Mouse (Mus musculus): ENCODE results near the gene Rplp0. TPM values are rescaled to one million over a fixed set of nuclear protein-coding genes. Genes with fewer than 3 reads are reported as not detected.
"Not testable (repeated sequence)": the region's sequence is repeated elsewhere in the genome, so short reads cannot be mapped to it uniquely, and the experiment has no call there.

Gene Rplp0
- total RNA-seq (2018; cell fraction: chromatin; rRNA removed), result 100 to 1,000 TPM in 3 of 26 experiments, 10 to 100 TPM in 23; 33.9 to 262 (median 61.4) TPM
- 1,000 to 10,000 TPM in 11 of 26 experiments, 100 to 1,000 TPM in 15; 571 to 1,302 (median 885) TPM for total RNA-seq (2018; cell fraction: cytosol; rRNA removed)
- 100 to 1,000 TPM; 118 to 274 (median 175) TPM for total RNA-seq (2018; cell fraction: nucleus; rRNA removed)
- 520 to 1,272 TPM (median 1,219 TPM) in 3 replicates for polyA plus RNA-seq (2018)

DNA sequence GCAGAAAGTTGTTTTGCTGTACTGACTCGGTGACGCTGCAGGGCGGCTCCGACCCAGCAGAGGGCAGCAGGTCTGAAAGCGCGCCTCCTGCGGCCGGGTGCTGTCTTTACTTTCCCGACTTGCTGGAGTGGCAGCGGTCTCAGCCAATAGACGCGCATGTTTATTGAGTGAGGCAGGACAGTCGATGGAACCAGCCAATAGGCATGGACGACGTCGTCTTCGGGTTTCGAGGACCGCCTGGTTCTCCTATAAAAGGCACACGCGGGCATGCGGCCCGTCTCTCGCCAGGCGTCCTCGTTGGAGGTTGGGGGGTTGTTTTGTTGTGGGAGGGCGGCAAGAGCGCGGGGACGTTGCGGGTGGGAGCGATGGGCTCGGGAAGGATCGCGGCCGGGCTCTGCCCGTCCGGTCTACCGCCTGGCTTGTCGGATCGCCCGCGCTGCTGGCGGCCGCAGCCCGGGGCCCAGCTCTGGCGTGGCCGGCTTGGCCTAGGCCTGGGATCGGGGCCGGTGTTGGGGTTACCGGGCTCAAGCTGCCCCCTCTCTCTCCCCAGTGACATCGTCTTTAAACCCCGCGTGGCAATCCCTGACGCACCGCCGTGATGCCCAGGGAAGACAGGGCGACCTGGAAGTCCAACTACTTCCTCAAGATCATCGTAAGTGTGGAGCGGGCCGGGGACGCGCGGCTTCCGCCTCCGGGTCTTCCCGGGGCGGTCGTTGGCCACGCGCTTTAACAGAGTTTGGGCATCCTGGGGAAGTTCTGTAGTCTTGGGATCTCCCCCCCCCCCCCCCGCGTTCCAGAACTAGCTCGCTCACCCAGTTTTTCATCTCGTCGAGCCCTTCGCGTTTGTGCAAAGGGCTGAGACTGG is at the start of gene Rplp0:
TSS of gene Rplp0 (plus strand) at position 231 of the 865 bp plus-strand sequence.
- under 1% methylated on average over 68 of the region's 78 CpGs for WGBS (ENCODE audit: missing documents)
- peak within 1 kb of the TSS; percentile 51 for H3K4me3 ChIP-seq (ENCODE audit: inconsistent target)
- H3K79me2 ChIP-seq (ENCODE audit: inconsistent target), result peaks cover 20% of the 10 kb centered on the region
- peaks cover 20% of the 10 kb centered on the region; the same call in 1 of the 2 replicates for H3K36me3 ChIP-seq (ENCODE audit: inconsistent target)
- peak within 1 kb of the TSS; percentile 42 for H3K27ac ChIP-seq

DNA sequence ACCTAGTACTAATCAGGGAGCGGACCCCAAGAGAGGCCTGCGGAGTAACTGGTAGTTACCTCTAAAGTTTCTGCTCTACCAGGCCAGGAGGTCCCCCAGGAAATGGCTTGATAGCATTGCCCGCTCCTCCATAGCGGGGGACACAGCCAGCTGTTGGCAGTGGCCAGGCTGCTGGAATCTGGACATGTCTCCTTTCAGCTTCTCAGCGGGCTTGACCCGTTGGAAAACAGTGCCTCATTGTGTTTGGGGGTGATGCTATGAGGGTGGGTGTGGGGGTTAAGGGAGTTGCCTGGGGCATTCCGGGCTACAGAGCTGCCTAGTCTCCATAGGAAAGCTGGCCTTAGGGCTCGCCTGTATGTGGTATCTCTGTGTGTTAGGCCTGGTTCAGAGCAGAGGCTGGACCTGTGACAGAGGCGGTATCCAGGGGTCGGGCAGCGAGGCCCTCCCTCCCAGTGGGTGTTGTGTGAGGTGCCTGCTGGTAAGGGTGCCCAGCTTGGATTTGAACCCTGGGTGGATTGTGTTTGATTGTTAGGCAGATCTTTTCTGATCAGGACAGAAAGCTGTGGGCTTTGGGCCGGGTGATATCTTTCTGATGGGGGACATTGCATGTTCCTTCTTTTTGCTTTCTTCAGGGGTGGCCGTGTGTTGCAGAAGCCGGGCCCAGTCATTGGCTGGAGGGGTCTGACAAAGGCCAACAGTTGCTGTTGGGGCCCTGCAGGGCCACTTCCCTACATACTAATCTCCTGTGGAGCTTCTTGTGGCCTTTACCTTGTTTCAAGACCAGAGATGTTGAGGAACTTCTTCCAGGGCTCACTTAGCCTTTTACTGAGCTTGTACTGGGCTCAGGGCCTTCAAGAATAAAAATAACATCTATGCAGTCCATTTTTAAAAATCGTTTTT is 49.2 kb upstream of the Rplp0 start:
- H3K79me2 ChIP-seq (ENCODE audit: inconsistent target), result peaks cover 83% of the 10 kb centered on the region
- 57% methylated on average over 15 of the region's 15 CpGs for WGBS (ENCODE audit: missing documents)
- H3K4me3 ChIP-seq (ENCODE audit: inconsistent target), result peak overlapping the region; percentile 76; the same call in 1 of the 2 replicates
- peak overlapping the region; percentile 61 for H3K27ac ChIP-seq
- no peaks in the 10 kb centered on the region for H3K36me3 ChIP-seq (ENCODE audit: inconsistent target)

DNA sequence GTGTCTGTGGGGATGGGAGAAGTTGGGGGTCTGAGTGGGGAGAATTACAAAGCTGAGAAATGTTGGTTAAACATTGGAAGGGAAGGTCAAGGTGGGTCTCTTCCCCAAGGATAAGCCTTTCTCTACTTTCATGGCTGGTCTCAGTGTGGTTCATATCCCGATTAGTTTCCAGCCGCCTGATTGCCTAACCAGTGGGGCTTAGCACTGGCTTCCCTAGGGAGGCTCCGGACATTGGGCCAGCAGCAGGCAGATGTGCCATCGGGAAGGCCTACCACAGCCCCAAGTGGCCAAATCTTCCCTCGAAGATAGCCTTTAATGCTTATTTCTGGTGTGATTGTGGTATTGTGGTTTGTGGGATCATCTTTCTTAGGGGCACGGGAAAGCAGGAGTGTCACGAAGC is 46.9 kb upstream of the Rplp0 start:
- WGBS (ENCODE audit: missing documents), result 72% methylated on average over 7 of the region's 7 CpGs
- Histone ChIP-seq H3K4me3 (ENCODE audit: inconsistent target) (no peak overlapping the region), H3K36me3 (ENCODE audit: inconsistent target) (no peaks in the 10 kb centered on the region), H3K79me2 (ENCODE audit: inconsistent target) (peaks cover 90% of the 10 kb centered on the region), H3K27ac (no peak overlapping the region)

DNA sequence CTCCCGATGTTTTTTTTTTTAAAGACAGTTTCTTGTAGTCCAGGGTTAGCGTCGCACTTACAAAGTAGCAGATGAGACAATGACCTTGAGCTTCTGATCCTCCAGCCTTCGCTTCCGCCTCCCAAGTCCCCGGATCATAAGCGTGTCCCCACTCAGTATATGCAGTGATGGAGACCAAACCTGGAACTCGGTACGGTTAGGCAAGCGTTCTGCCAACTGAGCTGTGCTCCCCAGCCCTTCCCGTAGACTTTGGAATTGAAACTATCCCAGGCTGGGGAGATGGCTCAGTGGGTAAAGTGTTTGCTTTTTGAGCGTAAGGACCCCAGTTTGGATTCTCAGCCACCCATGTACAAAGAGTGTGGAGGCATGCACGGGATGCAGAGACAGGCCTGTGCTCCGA is 46.0 kb upstream of the Rplp0 start:
- H3K79me2 ChIP-seq (ENCODE audit: inconsistent target), result peaks cover 90% of the 10 kb centered on the region
- no peaks in the 10 kb centered on the region for H3K36me3 ChIP-seq (ENCODE audit: inconsistent target)
- no peak overlapping the region for H3K4me3 ChIP-seq (ENCODE audit: inconsistent target)
- H3K27ac ChIP-seq, result no peak overlapping the region
- WGBS (ENCODE audit: missing documents), result 96% methylated on average over 14 of the region's 14 CpGs

DNA sequence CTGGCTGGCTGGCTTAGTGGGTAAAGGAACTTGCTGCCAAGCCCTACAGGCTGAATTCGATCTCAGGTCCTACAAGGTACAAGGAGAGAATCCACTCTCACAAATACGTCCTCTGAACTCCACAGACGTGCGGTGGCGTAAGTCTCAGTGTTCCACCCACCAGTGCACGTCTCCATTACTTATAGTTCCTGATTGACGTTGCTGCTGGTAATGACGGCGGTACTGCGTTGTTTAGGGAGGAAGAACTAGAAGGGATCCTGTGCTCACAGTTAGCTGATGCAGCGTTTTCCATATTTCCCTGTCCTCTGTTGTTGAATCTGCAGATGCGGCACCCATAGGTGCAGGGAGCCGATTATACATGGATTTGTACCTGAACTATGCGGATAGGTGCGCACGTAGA is 45.5 kb upstream of the Rplp0 start:
- Histone ChIP-seq H3K79me2 (ENCODE audit: inconsistent target) (peaks cover 90% of the 10 kb centered on the region), H3K4me3 (ENCODE audit: inconsistent target) (no peak overlapping the region), H3K27ac (no peak overlapping the region), H3K36me3 (ENCODE audit: inconsistent target) (no peaks in the 10 kb centered on the region)
- 86% methylated on average over 16 of the region's 16 CpGs for WGBS (ENCODE audit: missing documents)

DNA sequence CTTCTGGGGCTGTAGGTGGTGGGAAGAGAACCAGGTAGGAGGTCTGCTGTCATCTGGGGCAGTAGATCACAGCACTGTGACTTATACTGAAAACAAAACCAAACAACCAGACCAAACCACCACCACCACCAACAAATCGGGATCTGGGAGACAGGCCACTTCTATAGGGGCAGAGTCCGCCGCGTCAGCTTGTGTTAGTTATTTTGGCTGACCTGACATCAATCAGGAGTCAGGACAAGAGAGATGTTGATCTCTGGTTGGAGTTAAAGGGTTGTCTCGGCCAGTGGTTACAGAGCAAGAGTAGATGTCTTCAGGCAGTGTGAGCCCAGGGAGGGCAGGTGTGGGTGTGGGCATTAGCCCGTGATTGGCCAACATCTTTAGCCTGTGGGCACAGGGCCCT is 44.9 kb upstream of the Rplp0 start:
- WGBS (ENCODE audit: missing documents), result 80% methylated on average over 5 of the region's 6 CpGs
- Histone ChIP-seq H3K79me2 (ENCODE audit: inconsistent target) (peaks cover 90% of the 10 kb centered on the region), H3K36me3 (ENCODE audit: inconsistent target) (no peaks in the 10 kb centered on the region), H3K27ac (peak overlapping the region; percentile 99), H3K4me3 (ENCODE audit: inconsistent target) (no peak overlapping the region)

DNA sequence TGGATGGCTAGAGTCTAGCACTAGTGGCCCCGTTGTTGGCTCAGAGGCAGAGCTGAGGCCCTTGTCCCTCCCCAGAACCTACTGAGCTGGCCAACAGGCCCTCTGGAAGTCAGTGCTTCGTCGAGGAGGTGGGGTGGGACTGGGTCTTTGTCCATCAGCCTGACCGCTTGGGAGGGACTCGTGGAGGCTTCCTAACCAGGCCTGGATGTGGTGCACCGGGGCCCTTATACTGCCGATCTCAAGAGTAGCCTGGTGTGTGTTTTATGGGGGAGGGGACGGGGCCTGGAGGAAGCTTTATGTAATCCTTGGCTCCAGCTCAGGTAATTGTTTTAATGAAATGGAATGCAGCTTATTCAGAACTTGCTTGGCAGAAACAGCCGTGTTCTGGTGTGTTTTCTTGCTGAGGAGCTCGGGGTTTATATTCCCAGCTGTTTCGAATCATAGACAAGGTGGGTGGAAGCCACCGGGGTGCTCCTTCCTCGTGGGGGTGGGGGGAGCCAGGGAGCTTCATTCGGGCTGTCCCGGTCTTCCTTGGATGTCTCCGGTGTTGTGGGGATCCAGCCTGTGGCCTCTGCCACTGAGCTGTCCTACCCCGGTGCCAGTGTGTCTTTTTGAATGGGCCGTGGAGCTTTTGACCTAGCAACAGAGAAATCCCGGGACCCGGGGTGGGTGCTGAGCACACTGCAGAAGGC is 44.2 kb upstream of the Rplp0 start:
- H3K79me2 ChIP-seq (ENCODE audit: inconsistent target), result peaks cover 90% of the 10 kb centered on the region
- WGBS (ENCODE audit: missing documents), result 54% methylated on average over 20 of the region's 20 CpGs
- H3K27ac ChIP-seq, result peak overlapping the region; percentile 99
- no peak overlapping the region for H3K4me3 ChIP-seq (ENCODE audit: inconsistent target)
- no peaks in the 10 kb centered on the region for H3K36me3 ChIP-seq (ENCODE audit: inconsistent target)

DNA sequence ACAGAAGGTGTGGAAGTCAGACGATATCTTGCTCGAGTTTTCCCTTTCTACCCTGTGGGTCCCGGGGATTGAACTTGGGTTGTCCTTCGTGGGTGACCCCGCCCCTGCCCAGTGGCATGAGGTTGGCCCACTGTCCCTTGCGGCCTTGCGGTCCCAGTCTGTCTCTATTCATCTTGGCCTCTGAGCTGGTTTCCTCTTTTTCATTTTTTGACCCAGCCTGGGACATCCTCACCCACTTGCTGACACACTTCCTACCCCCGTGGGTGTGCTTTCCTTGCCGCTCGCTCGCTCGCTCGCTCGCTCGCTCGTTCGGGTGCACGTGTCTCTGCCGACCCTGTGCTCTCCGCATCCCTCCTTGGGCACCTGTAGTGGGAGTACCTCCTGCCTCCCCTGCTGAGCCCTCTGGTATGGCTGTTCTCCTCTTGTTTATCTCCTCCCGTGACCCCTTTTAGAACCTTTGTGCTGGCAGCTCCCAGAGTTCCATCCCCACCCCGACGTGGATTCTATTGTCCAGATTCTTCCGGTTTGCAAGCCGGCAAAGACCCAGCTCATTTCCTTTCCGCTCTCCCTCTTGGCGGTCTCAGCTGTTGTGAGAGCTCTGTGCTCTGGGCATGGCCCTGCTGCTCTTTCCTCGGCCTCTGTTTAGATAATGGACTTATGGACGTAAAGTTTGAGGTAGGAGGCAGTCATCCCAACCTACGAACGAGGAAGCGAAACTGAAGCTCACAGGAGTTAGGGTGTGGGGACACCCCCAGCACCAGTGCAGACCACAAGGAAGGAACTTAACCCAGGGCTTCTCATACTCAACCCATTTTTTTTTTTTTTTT is 43.0 kb upstream of the Rplp0 start:
- under 1% methylated on average over 31 of the region's 32 CpGs for WGBS (ENCODE audit: missing documents)
- Histone ChIP-seq H3K36me3 (ENCODE audit: inconsistent target) (no peaks in the 10 kb centered on the region), H3K79me2 (ENCODE audit: inconsistent target) (peaks cover 90% of the 10 kb centered on the region), H3K4me3 (ENCODE audit: inconsistent target) (peak overlapping the region; percentile 36), H3K27ac (peak overlapping the region; percentile 99)

DNA sequence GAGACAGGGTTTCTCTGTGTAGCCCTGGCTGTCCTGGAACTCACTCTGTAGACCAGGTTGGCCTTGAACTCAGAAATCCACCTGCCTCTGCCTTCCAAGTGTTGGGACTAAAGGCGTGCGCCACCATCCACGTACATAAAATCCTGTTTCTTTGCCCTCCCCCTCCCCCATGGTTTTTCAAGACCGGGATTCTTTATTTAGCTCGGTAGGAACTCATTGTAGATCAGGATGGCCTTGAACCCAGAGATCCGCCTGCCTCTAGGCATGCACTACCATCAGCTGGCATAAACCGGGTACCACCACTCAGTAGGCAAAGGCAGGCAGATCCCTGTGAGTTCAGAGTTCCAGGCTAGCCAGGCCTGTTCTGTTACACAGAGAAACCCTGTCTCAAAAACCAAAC is 42.4 kb upstream of the Rplp0 start:
- Histone ChIP-seq H3K79me2 (ENCODE audit: inconsistent target) (peaks cover 89% of the 10 kb centered on the region), H3K36me3 (ENCODE audit: inconsistent target) (no peaks in the 10 kb centered on the region), H3K4me3 (ENCODE audit: inconsistent target) (peak overlapping the region; percentile 36; the same call in 1 of the 2 replicates), H3K27ac (peak overlapping the region; percentile 99)
- 12% methylated on average over 5 of the region's 7 CpGs for WGBS (ENCODE audit: missing documents)

DNA sequence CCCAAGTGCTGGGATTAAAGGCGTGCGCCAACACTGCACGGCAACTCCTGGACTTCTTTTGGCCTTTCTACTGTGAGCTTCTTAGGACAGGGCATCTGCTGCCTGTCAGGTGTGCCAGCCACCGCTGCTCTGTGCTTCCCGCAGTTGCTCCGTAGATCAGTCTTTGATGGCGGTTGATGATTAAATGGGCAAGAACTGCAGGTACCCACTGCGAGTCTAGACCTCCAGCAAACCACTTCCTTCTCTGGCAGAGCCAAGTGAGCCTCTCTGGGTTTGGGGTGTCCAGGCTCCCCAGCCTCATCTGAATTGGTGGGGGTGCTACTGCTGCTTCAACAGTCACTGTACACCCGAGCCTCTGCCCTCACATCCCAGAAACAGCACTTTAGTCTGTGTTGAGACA is 41.8 kb upstream of the Rplp0 start:
- Histone ChIP-seq H3K36me3 (ENCODE audit: inconsistent target) (no peaks in the 10 kb centered on the region), H3K4me3 (ENCODE audit: inconsistent target) (no peak overlapping the region), H3K27ac (peak overlapping the region; percentile 99), H3K79me2 (ENCODE audit: inconsistent target) (peaks cover 89% of the 10 kb centered on the region)
- WGBS (ENCODE audit: missing documents), result 43% methylated on average over 9 of the region's 9 CpGs

DNA sequence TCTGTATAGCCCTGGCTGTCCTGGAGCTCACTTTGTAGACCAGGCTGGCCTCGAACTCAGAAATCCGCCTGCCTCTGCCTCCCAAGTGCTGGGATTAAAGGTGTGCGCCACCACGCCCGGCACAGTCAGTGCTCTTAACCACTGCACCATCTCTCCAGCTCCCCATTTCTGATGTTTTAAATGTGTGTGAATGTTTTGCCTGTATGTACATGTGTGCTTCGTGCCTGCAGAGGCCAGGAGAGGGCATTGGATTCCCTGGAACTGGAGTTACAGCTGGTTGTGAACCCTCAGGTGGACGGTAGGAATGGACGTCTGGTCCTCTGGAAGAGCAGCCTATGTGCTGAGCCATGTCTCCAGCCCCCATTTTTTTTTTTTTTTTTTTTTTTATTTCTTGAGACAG is 41.1 kb upstream of the Rplp0 start:
- H3K27ac ChIP-seq; H3K4me3 ChIP-seq (ENCODE audit: inconsistent target); H3K36me3 ChIP-seq (ENCODE audit: inconsistent target): not testable (repeated sequence)
- WGBS (ENCODE audit: missing documents), result 100% methylated on average over 3 of the region's 8 CpGs
- H3K79me2 ChIP-seq (ENCODE audit: inconsistent target), result peaks cover 89% of the 10 kb centered on the region

DNA sequence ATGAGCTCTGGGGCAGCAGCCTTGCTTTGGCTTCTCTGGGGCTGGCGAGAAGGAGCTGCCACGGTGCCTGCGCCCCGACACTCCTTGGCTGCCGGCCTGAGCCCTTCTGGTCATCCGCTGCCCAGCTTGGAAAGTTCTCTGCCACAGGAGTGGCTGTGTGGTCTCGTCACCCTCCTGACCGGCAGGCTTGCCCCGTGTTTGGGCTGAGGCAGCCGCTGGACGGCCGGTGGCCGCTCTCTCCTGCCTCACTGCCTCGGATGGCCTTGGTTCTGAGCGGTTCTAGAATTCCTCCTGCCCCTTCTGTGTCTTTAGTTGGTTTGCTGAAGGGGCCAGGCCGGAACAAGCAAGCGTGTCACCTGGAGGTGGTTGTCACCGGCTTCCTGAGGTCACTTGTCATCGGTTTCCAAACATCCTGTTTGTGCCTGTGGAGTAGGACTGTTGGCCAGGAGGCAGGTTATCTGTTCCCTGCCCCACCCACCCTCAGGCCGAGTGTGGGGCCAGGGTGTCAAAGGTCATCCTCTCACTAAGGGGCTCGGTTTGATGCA is 38.9 kb upstream of the Rplp0 start:
- H3K27ac ChIP-seq, result peak overlapping the region; percentile 76

More for the DNA sequence above, 38.9 kb upstream of the Rplp0 start:
- 0 out of 2 replicates have a peak, but pooled peaks cover 5% of the 10 kb centered on the region for H3K36me3 ChIP-seq (ENCODE audit: inconsistent target)
- WGBS (ENCODE audit: missing documents), result 38% methylated on average over 20 of the region's 21 CpGs
- peaks cover 89% of the 10 kb centered on the region for H3K79me2 ChIP-seq (ENCODE audit: inconsistent target)
- no peak overlapping the region for H3K4me3 ChIP-seq (ENCODE audit: inconsistent target)

All from macrophage (primary cell).